Mouse (Mus musculus): ENCODE results near the gene 4930524B15Rik. TPM values are rescaled to one million over a fixed set of nuclear protein-coding genes. Genes with fewer than 3 reads are reported as not detected.
"Not testable (repeated sequence)": the region's sequence is repeated elsewhere in the genome, so short reads cannot be mapped to it uniquely, and the experiment has no call there.

4930524B15Rik gene
- polyA plus RNA-seq, 1 experiment from 2014 or later, result not detected

DNA sequence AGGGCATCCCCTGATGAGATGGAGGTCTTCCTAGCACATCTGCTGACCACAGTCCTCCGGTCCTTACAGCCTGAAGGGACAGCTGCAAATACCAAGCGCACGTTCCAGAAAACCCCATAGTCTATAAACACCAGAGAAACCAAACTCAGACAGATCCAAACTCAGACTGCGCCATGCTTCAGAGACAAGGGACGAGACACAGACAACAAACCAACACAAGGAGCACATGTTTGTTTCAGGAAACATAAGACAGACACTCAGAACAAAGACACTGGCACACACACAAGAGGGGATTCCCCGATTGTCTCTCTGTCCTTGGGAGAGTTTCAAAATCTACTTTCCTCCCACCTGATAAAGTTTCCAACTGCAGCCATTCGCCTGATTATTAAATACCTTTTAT is 16.4 kb downstream of the 4930524B15Rik start:
- Histone ChIP-seq H3K4me2 (ENCODE audit: low read depth, low read length) (no peak overlapping the region), H3K9ac (ENCODE audit: low read length) (no peak overlapping the region), H3K27me3 (ENCODE audit: control insufficient read depth, insufficient read depth, low read depth, low read length) (no peaks in the 10 kb centered on the region), H3K4me1 (replicated peaks; ENCODE audit: control insufficient read depth, insufficient read depth, low read length) (no peaks in the 10 kb centered on the region), H3K4me3 (ENCODE audit: low read length) (no peak overlapping the region), H3K27ac (ENCODE audit: low read length) (no peak overlapping the region), H3K9me3 (ENCODE audit: control insufficient read depth, low read length) (peaks cover 2% of the 10 kb centered on the region; the same call in 1 of the 2 replicates), H3K36me3 (ENCODE audit: control insufficient read depth, insufficient read depth, low read length) (no peaks in the 10 kb centered on the region)
- WGBS, result 70% methylated on average over 7 of the region's 7 CpGs
- no peak for ATAC-seq (ENCODE audit: low read depth)

- ATAC-seq (ENCODE audit: low read depth), result not testable (repeated sequence)
Measured at GRCm38 (mm10) chr11:31982247-31982943, 17.0 kb downstream of the 4930524B15Rik start.

DNA sequence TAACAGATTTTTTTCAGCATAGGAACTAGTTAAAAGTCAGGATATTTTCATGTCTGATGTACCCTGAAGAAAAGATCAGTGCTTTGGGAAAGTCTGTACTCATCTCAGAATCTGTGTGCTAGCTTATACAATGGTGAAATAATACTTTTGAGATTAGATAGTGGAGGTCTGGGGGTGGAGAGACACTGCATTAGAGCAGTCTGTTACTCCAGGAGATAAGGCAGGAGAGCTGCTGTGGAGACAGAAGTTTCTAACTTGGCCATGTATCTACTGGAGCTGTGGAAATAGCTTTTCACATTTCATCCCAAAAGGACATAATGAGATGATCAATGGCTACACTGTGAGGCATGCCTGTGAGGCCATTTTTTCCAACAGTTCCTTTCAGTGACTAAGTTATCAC is 17.9 kb downstream of the 4930524B15Rik start:
- Histone ChIP-seq H3K4me3 (ENCODE audit: low read length) (no peak overlapping the region), H3K4me1 (replicated peaks; ENCODE audit: control insufficient read depth, insufficient read depth, low read length) (no peaks in the 10 kb centered on the region), H3K4me2 (ENCODE audit: low read depth, low read length) (no peak overlapping the region), H3K9me3 (ENCODE audit: control insufficient read depth, low read length) (peaks cover 2% of the 10 kb centered on the region; the same call in 1 of the 2 replicates), H3K27ac (ENCODE audit: low read length) (no peak overlapping the region), H3K36me3 (ENCODE audit: control insufficient read depth, insufficient read depth, low read length) (no peaks in the 10 kb centered on the region), H3K27me3 (ENCODE audit: control insufficient read depth, insufficient read depth, low read depth, low read length) (no peaks in the 10 kb centered on the region), H3K9ac (ENCODE audit: low read length) (no peak overlapping the region)
- no peak for ATAC-seq (ENCODE audit: low read depth)

More at GRCm38 (mm10) chr11:31982247-31982943, 17.0 kb downstream of the 4930524B15Rik start:
- not testable (repeated sequence) for H3K4me3 ChIP-seq (ENCODE audit: low read length); H3K9ac ChIP-seq (ENCODE audit: low read length); H3K4me2 ChIP-seq (ENCODE audit: low read depth, low read length); H3K27me3 ChIP-seq (ENCODE audit: control insufficient read depth, insufficient read depth, low read depth, low read length); H3K4me1 ChIP-seq (replicated peaks; ENCODE audit: control insufficient read depth, insufficient read depth, low read length); H3K27ac ChIP-seq (ENCODE audit: low read length); H3K9me3 ChIP-seq (ENCODE audit: control insufficient read depth, low read length); H3K36me3 ChIP-seq (ENCODE audit: control insufficient read depth, insufficient read depth, low read length)
- 84% methylated on average over 13 of the region's 13 CpGs for WGBS

GRCm38 (mm10) chr11:31984786-31985185 is 19.4 kb downstream of the 4930524B15Rik start:
- Histone ChIP-seq H3K4me1 (replicated peaks; ENCODE audit: control insufficient read depth, insufficient read depth, low read length) (no peaks in the 10 kb centered on the region), H3K9ac (ENCODE audit: low read length) (no peak overlapping the region), H3K36me3 (ENCODE audit: control insufficient read depth, insufficient read depth, low read length) (no peaks in the 10 kb centered on the region), H3K27me3 (ENCODE audit: control insufficient read depth, insufficient read depth, low read depth, low read length) (no peaks in the 10 kb centered on the region), H3K4me3 (ENCODE audit: low read length) (no peak overlapping the region), H3K9me3 (ENCODE audit: control insufficient read depth, low read length) (peaks cover 2% of the 10 kb centered on the region; the same call in 1 of the 2 replicates), H3K4me2 (ENCODE audit: low read depth, low read length) (no peak overlapping the region), H3K27ac (ENCODE audit: low read length) (no peak overlapping the region)
- WGBS, result 59% methylated on average over 2 of the region's 2 CpGs
- ATAC-seq (ENCODE audit: low read depth), result no peak

DNA sequence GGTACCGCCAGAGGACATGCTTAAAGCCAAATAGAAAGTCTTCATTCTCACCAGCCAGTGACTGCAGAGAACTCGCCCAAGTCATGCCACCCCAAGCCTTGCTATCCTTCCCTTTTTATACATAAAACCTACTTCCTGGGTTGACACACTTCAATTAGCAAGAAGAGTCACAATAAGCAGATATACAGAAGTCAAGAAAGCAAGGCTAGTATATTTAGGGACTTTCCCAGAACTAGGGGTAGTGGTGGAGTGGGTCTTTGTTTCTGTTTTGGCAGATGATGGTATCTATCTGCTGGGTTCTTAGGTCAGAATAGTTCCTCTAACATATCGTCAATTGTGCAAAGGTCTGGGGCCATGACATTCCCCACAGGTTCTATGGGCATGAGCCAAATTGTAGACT is 27.1 kb downstream of the 4930524B15Rik start:
- 83% methylated on average over 3 of the region's 3 CpGs for WGBS
- Histone ChIP-seq H3K27me3 (ENCODE audit: control insufficient read depth, insufficient read depth, low read depth, low read length) (no peaks in the 10 kb centered on the region), H3K9ac (ENCODE audit: low read length) (no peak overlapping the region), H3K4me3 (ENCODE audit: low read length) (no peak overlapping the region), H3K4me2 (ENCODE audit: low read depth, low read length) (no peak overlapping the region), H3K36me3 (ENCODE audit: control insufficient read depth, insufficient read depth, low read length) (no peaks in the 10 kb centered on the region), H3K9me3 (ENCODE audit: control insufficient read depth, low read length) (no peaks in the 10 kb centered on the region), H3K27ac (ENCODE audit: low read length) (no peak overlapping the region), H3K4me1 (replicated peaks; ENCODE audit: control insufficient read depth, insufficient read depth, low read length) (no peaks in the 10 kb centered on the region)
- no peak for ATAC-seq (ENCODE audit: low read depth)

DNA sequence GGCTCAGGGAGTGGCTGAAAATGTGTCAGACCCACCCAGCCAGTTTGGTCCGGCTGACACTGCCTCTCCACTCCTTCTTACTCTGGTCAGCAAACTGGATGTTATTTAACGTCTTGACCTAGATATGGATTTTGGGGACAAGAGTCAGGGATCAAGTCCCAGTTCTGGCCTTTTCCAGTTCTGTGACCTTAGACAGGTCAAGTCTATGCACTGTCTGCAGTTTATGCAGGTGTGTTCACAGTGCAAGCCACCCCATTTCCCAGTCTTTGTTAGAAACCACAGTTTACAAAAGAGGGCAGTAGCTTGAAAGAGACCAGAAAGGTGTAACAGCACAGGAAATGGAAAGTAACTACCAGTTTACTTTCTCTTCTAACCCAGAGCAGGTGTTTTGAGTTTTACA is 34.3 kb downstream of the 4930524B15Rik start:
- no peaks in the 10 kb centered on the region for H3K27me3 ChIP-seq (ENCODE audit: control insufficient read depth, insufficient read depth, low read depth, low read length)
- no peak for ATAC-seq (ENCODE audit: low read depth)
- H3K4me1 ChIP-seq (replicated peaks; ENCODE audit: control insufficient read depth, insufficient read depth, low read length), result peaks cover 4% of the 10 kb centered on the region
- H3K4me3 ChIP-seq (ENCODE audit: low read length), result no peak overlapping the region
- WGBS, result 12% methylated on average over 2 of the region's 2 CpGs
- no peaks in the 10 kb centered on the region for H3K36me3 ChIP-seq (ENCODE audit: control insufficient read depth, insufficient read depth, low read length)
- H3K9me3 ChIP-seq (ENCODE audit: control insufficient read depth, low read length), result no peaks in the 10 kb centered on the region
- no peak overlapping the region for H3K9ac ChIP-seq (ENCODE audit: low read length)
- no peak overlapping the region for H3K27ac ChIP-seq (ENCODE audit: low read length)
- no peak overlapping the region for H3K4me2 ChIP-seq (ENCODE audit: low read depth, low read length)

- Histone ChIP-seq H3K4me1 (replicated peaks; ENCODE audit: control insufficient read depth, insufficient read depth, low read length) (peaks cover 4% of the 10 kb centered on the region), H3K9me3 (ENCODE audit: control insufficient read depth, low read length) (no peaks in the 10 kb centered on the region), H3K4me3 (ENCODE audit: low read length) (peak within 1 kb of the TSS; percentile 20), H3K27me3 (ENCODE audit: control insufficient read depth, insufficient read depth, low read depth, low read length) (no peaks in the 10 kb centered on the region), H3K9ac (ENCODE audit: low read length) (no peak within 1 kb of the TSS), H3K27ac (ENCODE audit: low read length) (no peak within 1 kb of the TSS), H3K36me3 (ENCODE audit: control insufficient read depth, insufficient read depth, low read length) (no peaks in the 10 kb centered on the region), H3K4me2 (ENCODE audit: low read depth, low read length) (peak within 1 kb of the TSS; percentile 49)
- peak; percentile 69; the same call in 1 of the 2 replicates for ATAC-seq (ENCODE audit: low read depth)
- under 1% methylated on average over 16 of the region's 16 CpGs for WGBS
Measured at GRCm38 (mm10) chr11:32000281-32000680, 34.9 kb downstream of the 4930524B15Rik start, which contains the start of gene Nsg2. Gene Nsg2 (plus strand): TSS chr11:32000463.

DNA sequence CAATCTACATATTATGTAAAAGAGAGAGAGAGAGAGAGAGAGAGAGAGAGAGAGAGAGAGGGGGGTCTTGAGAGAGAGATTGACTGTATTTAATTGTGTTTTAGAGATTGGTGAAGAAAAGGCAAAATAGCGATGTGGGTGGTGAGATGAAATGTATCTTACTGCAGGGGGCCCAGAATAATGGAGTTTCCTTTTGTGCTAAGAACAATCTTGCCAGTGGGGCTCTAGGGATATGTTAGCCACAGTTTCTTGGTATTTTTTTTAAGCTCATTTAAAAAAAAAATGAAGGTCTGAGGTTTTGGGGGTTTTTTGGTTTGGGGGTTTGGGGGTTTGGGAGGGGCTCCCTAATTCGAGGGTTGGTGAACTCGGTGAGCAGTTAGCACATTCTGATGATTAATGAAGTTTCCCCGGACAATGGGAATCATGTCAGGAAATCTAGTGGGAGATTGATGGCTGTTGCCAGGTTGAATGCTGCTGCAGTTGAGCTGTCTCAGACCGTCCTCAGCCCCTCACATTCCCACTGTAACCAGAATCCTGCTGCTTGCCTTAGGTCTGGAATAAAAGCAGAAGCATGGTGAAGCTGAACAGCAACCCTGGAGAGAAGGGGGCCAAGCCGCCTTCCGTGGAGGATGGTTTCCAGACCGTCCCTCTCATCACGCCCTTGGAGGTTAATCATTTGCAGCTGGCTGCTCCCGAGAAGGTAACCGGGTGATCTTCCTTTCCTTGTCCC is 36.0 kb downstream of the 4930524B15Rik start:
- Histone ChIP-seq H3K27me3 (ENCODE audit: control insufficient read depth, insufficient read depth, low read depth, low read length) (no peaks in the 10 kb centered on the region), H3K4me3 (ENCODE audit: low read length) (no peak overlapping the region), H3K4me1 (replicated peaks; ENCODE audit: control insufficient read depth, insufficient read depth, low read length) (peaks cover 4% of the 10 kb centered on the region), H3K9ac (ENCODE audit: low read length) (no peak overlapping the region), H3K36me3 (ENCODE audit: control insufficient read depth, insufficient read depth, low read length) (no peaks in the 10 kb centered on the region), H3K27ac (ENCODE audit: low read length) (no peak overlapping the region), H3K4me2 (ENCODE audit: low read depth, low read length) (no peak overlapping the region), H3K9me3 (ENCODE audit: control insufficient read depth, low read length) (no peaks in the 10 kb centered on the region)
- ATAC-seq (ENCODE audit: low read depth), result no peak
- 5% methylated on average over 11 of the region's 11 CpGs for WGBS

- H3K4me3 ChIP-seq (ENCODE audit: low read length), result no peak overlapping the region
- H3K27me3 ChIP-seq (ENCODE audit: control insufficient read depth, insufficient read depth, low read depth, low read length), result no peaks in the 10 kb centered on the region
- H3K36me3 ChIP-seq (ENCODE audit: control insufficient read depth, insufficient read depth, low read length), result no peaks in the 10 kb centered on the region
- H3K27ac ChIP-seq (ENCODE audit: low read length), result no peak overlapping the region
- peaks cover 4% of the 10 kb centered on the region for H3K4me1 ChIP-seq (replicated peaks; ENCODE audit: control insufficient read depth, insufficient read depth, low read length)
- H3K9me3 ChIP-seq (ENCODE audit: control insufficient read depth, low read length), result peaks cover 6% of the 10 kb centered on the region
- ATAC-seq (ENCODE audit: low read depth), result no peak
- no peak overlapping the region for H3K4me2 ChIP-seq (ENCODE audit: low read depth, low read length)
- WGBS, result 3% methylated on average over 5 of the region's 5 CpGs
- no peak overlapping the region for H3K9ac ChIP-seq (ENCODE audit: low read length)
Measured at GRCm38 (mm10) chr11:32002670-32003072, 37.3 kb downstream of the 4930524B15Rik start.

Measured in lung, embryonic 16.5 days (tissue).